Mouse (Mus musculus) neural tube, embryonic 14.5 days (tissue): ENCODE data around the gene Atrip. TPM values are rescaled to one million over a fixed set of nuclear protein-coding genes. Genes with fewer than 3 reads are reported as not detected.
A peak's percentile ranks its signal among the peaks of the same experiment; 100 is the strongest.

Experiments
- ATAC-seq: fragments of 200-750 bp; cut with Nextera tagmentation; 2 replicates; pipeline ENCODE4 v1.8.0; 2017; ENCODE audit warnings: low read depth, mild to moderate bottlenecking, moderate TSS enrichment, moderate library complexity
- H3K27ac ChIP-seq: fragments of 300-500 bp; sonication (generic); 2 replicates; pipeline ENCODE4 v1.5.1; 2014; ENCODE audit warnings: low read depth, mild to moderate bottlenecking, control low read depth, low read length, moderate library complexity, mixed read lengths
- H3K27me3 ChIP-seq: fragments of 300-500 bp; sonication (generic); 2 replicates; pipeline ENCODE4 v1.6.1; 2014; ENCODE audit warnings: low read length; ENCODE audit not compliant: control insufficient read depth, insufficient read depth
- H3K36me3 ChIP-seq: fragments of 300-500 bp; sonication (generic); 2 replicates; pipeline ENCODE4 v1.6.1; 2014; ENCODE audit warnings: low read length, mixed read lengths; ENCODE audit not compliant: control insufficient read depth, insufficient read depth
- H3K4me1 ChIP-seq: fragments of 300-500 bp; sonication (generic); 2 replicates; pipeline ENCODE4 v1.6.1; 2014; ENCODE audit warnings: low read length; ENCODE audit not compliant: control insufficient read depth, insufficient read depth
- H3K4me2 ChIP-seq: fragments of 300-500 bp; sonication (generic); 2 replicates; pipeline ENCODE4 v1.6.1; 2014; ENCODE audit warnings: mild to moderate bottlenecking, low read depth, low read length, control low read depth
- H3K4me3 ChIP-seq: fragments of 300-500 bp; sonication (generic); 2 replicates; pipeline ENCODE4 v1.5.1; 2014; ENCODE audit warnings: low read depth, low read length, control low read depth, mixed read lengths
- H3K9ac ChIP-seq: fragments of 300-500 bp; sonication (generic); replicated peaks from 2 replicates; pipeline ENCODE4 v1.6.1; 2014; ENCODE audit warnings: low read depth, mild to moderate bottlenecking, control low read depth, low read length, mixed read lengths
- H3K9me3 ChIP-seq: fragments of 300-500 bp; sonication (generic); 2 replicates; pipeline ENCODE4 v1.6.1; 2016; ENCODE audit warnings: low read length; ENCODE audit not compliant: control insufficient read depth
- WGBS: fragments of 180-500 bp; shearing (Covaris S2); extraction: QIAGEN DNeasy Blood & Tissue Kit; methylation state at CpG from one replicate; pipeline ENCODE4 v1.1.7; 2014; 5-methylcytosine and 5-hydroxymethylcytosine counted together
- polyA plus RNA-seq: library from polyadenylated mRNA; unstranded; fragments of >200 nt; fragmentation: Nextera tagmentation; extraction: Ambion mirVana; gene quantifications from 2 replicates; pipeline ENCODE4 v1.2.1, GENCODE M21; 2014

Gene Atrip
- 31.4 and 34.8 TPM in 2 replicates for polyA plus RNA-seq

GRCm38 (mm10) chr9:109073661-109074573 is at the start of gene Atrip:
Gene Atrip, minus strand, starts transcription at chr9:109074124.
- H3K9ac ChIP-seq, result peak within 1 kb of the TSS; percentile 84
- peak within 1 kb of the TSS; percentile 75 for H3K27ac ChIP-seq
- H3K27me3 ChIP-seq, result no peaks in the 10 kb centered on the region
- no peaks in the 10 kb centered on the region for H3K9me3 ChIP-seq
- peaks cover 26% of the 10 kb centered on the region for H3K36me3 ChIP-seq
- WGBS, result under 1% methylated on average over 57 of the region's 57 CpGs
- peak within 1 kb of the TSS; percentile 78 for H3K4me3 ChIP-seq
- peak within 1 kb of the TSS; percentile 97 for H3K4me2 ChIP-seq
- ATAC-seq, result peak; percentile 99
- H3K4me1 ChIP-seq, result peaks cover 20% of the 10 kb centered on the region

GRCm38 (mm10) chr9:109123266-109123665 is 49.3 kb upstream of the Atrip start:
- WGBS, result 56% methylated on average over 6 of the region's 6 CpGs
- H3K9me3 ChIP-seq, result no peaks in the 10 kb centered on the region
- H3K36me3 ChIP-seq, result peaks cover 8% of the 10 kb centered on the region
- no peak overlapping the region for H3K4me3 ChIP-seq
- no peaks in the 10 kb centered on the region for H3K27me3 ChIP-seq
- ATAC-seq, result no peak
- H3K27ac ChIP-seq, result no peak overlapping the region
- no peak overlapping the region for H3K9ac ChIP-seq
- no peak overlapping the region for H3K4me2 ChIP-seq
- no peaks in the 10 kb centered on the region for H3K4me1 ChIP-seq

- Histone ChIP-seq H3K36me3 (peaks cover 14% of the 10 kb centered on the region), H3K27ac (no peak overlapping the region), H3K4me2 (no peak overlapping the region), H3K4me1 (no peaks in the 10 kb centered on the region), H3K4me3 (no peak overlapping the region), H3K9me3 (no peaks in the 10 kb centered on the region), H3K9ac (no peak overlapping the region), H3K27me3 (no peaks in the 10 kb centered on the region)
- ATAC-seq, result no peak
- WGBS, result 50% methylated on average over 2 of the region's 2 CpGs
Observed at GRCm38 (mm10) chr9:109122553-109123085, 48.7 kb upstream of the Atrip start.

GRCm38 (mm10) chr9:109120956-109121355 is 47.0 kb upstream of the Atrip start:
- H3K4me2 ChIP-seq, result no peak overlapping the region
- H3K36me3 ChIP-seq, result peaks cover 30% of the 10 kb centered on the region
- H3K9ac ChIP-seq, result no peak overlapping the region
- H3K27me3 ChIP-seq, result no peaks in the 10 kb centered on the region
- no peaks in the 10 kb centered on the region for H3K9me3 ChIP-seq
- no peak overlapping the region for H3K4me3 ChIP-seq
- no peak for ATAC-seq
- H3K27ac ChIP-seq, result no peak overlapping the region
- WGBS, result 90% methylated on average over 6 of the region's 6 CpGs
- H3K4me1 ChIP-seq, result no peaks in the 10 kb centered on the region

GRCm38 (mm10) chr9:109119571-109119970 is 45.6 kb upstream of the Atrip start:
- Histone ChIP-seq H3K27me3 (no peaks in the 10 kb centered on the region), H3K4me1 (no peaks in the 10 kb centered on the region), H3K9me3 (no peaks in the 10 kb centered on the region), H3K27ac (no peak overlapping the region), H3K4me2 (no peak overlapping the region), H3K9ac (no peak overlapping the region), H3K4me3 (no peak overlapping the region), H3K36me3 (peaks cover 43% of the 10 kb centered on the region)
- ATAC-seq, result no peak
- 94% methylated on average over 9 of the region's 9 CpGs for WGBS

- Histone ChIP-seq H3K9ac (no peak overlapping the region), H3K27ac (no peak overlapping the region), H3K4me2 (no peak overlapping the region), H3K9me3 (no peaks in the 10 kb centered on the region), H3K36me3 (peaks cover 56% of the 10 kb centered on the region), H3K4me3 (no peak overlapping the region), H3K4me1 (no peaks in the 10 kb centered on the region), H3K27me3 (no peaks in the 10 kb centered on the region)
- ATAC-seq, result no peak
- WGBS, result 90% methylated on average over 4 of the region's 4 CpGs
Observed at GRCm38 (mm10) chr9:109118106-109118505, 44.2 kb upstream of the Atrip start.

GRCm38 (mm10) chr9:109116205-109116604 is 42.3 kb upstream of the Atrip start:
- Histone ChIP-seq H3K9me3 (no peaks in the 10 kb centered on the region), H3K4me1 (no peaks in the 10 kb centered on the region), H3K4me2 (no peak overlapping the region), H3K4me3 (no peak overlapping the region), H3K27me3 (no peaks in the 10 kb centered on the region), H3K9ac (no peak overlapping the region), H3K36me3 (peaks cover 75% of the 10 kb centered on the region), H3K27ac (no peak overlapping the region)
- 98% methylated on average over 10 of the region's 10 CpGs for WGBS
- no peak for ATAC-seq

GRCm38 (mm10) chr9:109114871-109115270 is 40.9 kb upstream of the Atrip start:
- no peaks in the 10 kb centered on the region for H3K9me3 ChIP-seq
- no peak overlapping the region for H3K4me3 ChIP-seq
- no peak for ATAC-seq
- no peaks in the 10 kb centered on the region for H3K27me3 ChIP-seq
- H3K27ac ChIP-seq, result no peak overlapping the region
- WGBS, result 87% methylated on average over 7 of the region's 7 CpGs
- no peak overlapping the region for H3K4me2 ChIP-seq
- H3K36me3 ChIP-seq, result peaks cover 88% of the 10 kb centered on the region
- no peaks in the 10 kb centered on the region for H3K4me1 ChIP-seq
- no peak overlapping the region for H3K9ac ChIP-seq

GRCm38 (mm10) chr9:109114276-109114675 is 40.4 kb upstream of the Atrip start:
- Histone ChIP-seq H3K36me3 (peaks cover 94% of the 10 kb centered on the region), H3K9ac (no peak overlapping the region), H3K9me3 (no peaks in the 10 kb centered on the region), H3K27me3 (no peaks in the 10 kb centered on the region), H3K4me2 (no peak overlapping the region), H3K4me3 (no peak overlapping the region), H3K4me1 (no peaks in the 10 kb centered on the region), H3K27ac (no peak overlapping the region)
- ATAC-seq, result no peak
- WGBS, result 99% methylated on average over 11 of the region's 11 CpGs
